Mouse (Mus musculus): ENCODE results near the gene Mrpl4.
A peak's percentile ranks its signal among the peaks of the same experiment; 100 is the strongest.

- TF ChIP-seq ZC3H11A (IDR thresholded peaks at IDR 0.05; ENCODE audit: low read depth, low read length) (no peak), CTCF (conservative IDR thresholded peaks at IDR 0.05 in 1 of 2, IDR thresholded peaks at IDR 0.05 in 1 of 2; ENCODE audit: low read depth in 2 of 2, low read length in 2 of 2) (no peak), IRF4 (IDR thresholded peaks at IDR 0.05; ENCODE audit: low read depth, low read length) (peak; percentile 22; the same call in 1 of the 2 replicates), ZKSCAN1 (IDR thresholded peaks at IDR 0.05; ENCODE audit: borderline replicate concordance, low read depth, low read length) (no peak), POLR2A (IDR thresholded peaks at IDR 0.05; ENCODE audit: low read depth, low read length) (no peak), MEF2A (IDR thresholded peaks at IDR 0.05; ENCODE audit: borderline replicate concordance, low read depth, low read length) (no peak), CHD1 (IDR thresholded peaks at IDR 0.05; ENCODE audit: low read depth, low read length) (no peak)
These were observed 26.9 kb upstream of the Mrpl4 start for GRCm38 (mm10) chr9:20975431-20976215.
